Mouse (Mus musculus): ENCODE data around the gene Pigo. TPM values are rescaled to one million over a fixed set of nuclear protein-coding genes. Genes with fewer than 3 reads are reported as not detected.
A peak's percentile ranks its signal among the peaks of the same experiment; 100 is the strongest.
"Not testable (repeated sequence)": the region's sequence is repeated elsewhere in the genome, so short reads cannot be mapped to it uniquely, and the experiment has no call there.

Gene Pigo
- polyA plus RNA-seq, 1 experiment from 2014 or later, result 24.6 TPM

GRCm38 (mm10) chr4:43001272-43001671 lies 24.3 kb downstream of the Pigo start:
- Histone ChIP-seq H3K4me2 (ENCODE audit: low read depth, low read length) (no peak overlapping the region), H3K36me3 (ENCODE audit: control insufficient read depth, insufficient read depth, low read length) (0 out of 2 replicates have a peak, but pooled peaks cover 3% of the 10 kb centered on the region)
- no peak for ATAC-seq (ENCODE audit: low read depth)

GRCm38 (mm10) chr4:43000141-43000986 lies 25.3 kb downstream of the Pigo start, which contains the start of gene Vcp:
Vcp (minus strand) TSS chr4:43000507.
- under 1% methylated on average over 47 of the region's 56 CpGs for WGBS
- Histone ChIP-seq H3K4me1 (ENCODE audit: control insufficient read depth, insufficient read depth, low read length) (peaks cover 18% of the 10 kb centered on the region), H3K4me3 (ENCODE audit: low read depth, low read length) (peak within 1 kb of the TSS; percentile 88), H3K9ac (replicated peaks; ENCODE audit: low read depth, low read length) (peak within 1 kb of the TSS; percentile 90), H3K4me2 (ENCODE audit: low read depth, low read length) (peak within 1 kb of the TSS; percentile 91), H3K27ac (ENCODE audit: low read depth, low read length) (peak within 1 kb of the TSS; percentile 96)
- not testable (repeated sequence) for H3K36me3 ChIP-seq (ENCODE audit: control insufficient read depth, insufficient read depth, low read length); H3K9me3 ChIP-seq (ENCODE audit: control insufficient read depth, low read length); H3K27me3 ChIP-seq (ENCODE audit: control insufficient read depth, insufficient read depth, low read length)
- ATAC-seq (ENCODE audit: low read depth), result peak; percentile 98

More at GRCm38 (mm10) chr4:43001272-43001671, 24.3 kb downstream of the Pigo start:
- 85% methylated on average over 2 of the region's 2 CpGs for WGBS
- no peak overlapping the region for H3K9ac ChIP-seq (replicated peaks; ENCODE audit: low read depth, low read length)
- H3K9me3 ChIP-seq (ENCODE audit: control insufficient read depth, low read length), result no peaks in the 10 kb centered on the region
- H3K27me3 ChIP-seq (ENCODE audit: control insufficient read depth, insufficient read depth, low read length), result peaks cover 3% of the 10 kb centered on the region; the same call in 1 of the 2 replicates
- H3K4me1 ChIP-seq (ENCODE audit: control insufficient read depth, insufficient read depth, low read length), result peaks cover 18% of the 10 kb centered on the region
- H3K4me3 ChIP-seq (ENCODE audit: low read depth, low read length), result no peak overlapping the region
- H3K27ac ChIP-seq (ENCODE audit: low read depth, low read length), result peak overlapping the region; percentile 96

GRCm38 (mm10) chr4:42999451-43000140 lies 26.0 kb downstream of the Pigo start:
- Histone ChIP-seq H3K36me3 (ENCODE audit: control insufficient read depth, insufficient read depth, low read length) (peaks cover 15% of the 10 kb centered on the region), H3K9ac (replicated peaks; ENCODE audit: low read depth, low read length) (peak overlapping the region; percentile 90), H3K27ac (ENCODE audit: low read depth, low read length) (peak overlapping the region; percentile 96), H3K27me3 (ENCODE audit: control insufficient read depth, insufficient read depth, low read length) (peaks cover 3% of the 10 kb centered on the region; the same call in 1 of the 2 replicates), H3K4me1 (ENCODE audit: control insufficient read depth, insufficient read depth, low read length) (peaks cover 18% of the 10 kb centered on the region), H3K4me2 (ENCODE audit: low read depth, low read length) (peak overlapping the region; percentile 91), H3K9me3 (ENCODE audit: control insufficient read depth, low read length) (no peaks in the 10 kb centered on the region), H3K4me3 (ENCODE audit: low read depth, low read length) (peak overlapping the region; percentile 88)
- under 1% methylated on average over 51 of the region's 51 CpGs for WGBS
- peak; percentile 80 for ATAC-seq (ENCODE audit: low read depth)

GRCm38 (mm10) chr4:42998022-42998421 lies 27.6 kb downstream of the Pigo start:
- Histone ChIP-seq H3K27me3 (ENCODE audit: control insufficient read depth, insufficient read depth, low read length) (peaks cover 3% of the 10 kb centered on the region; the same call in 1 of the 2 replicates), H3K4me3 (ENCODE audit: low read depth, low read length) (peak overlapping the region; percentile 88), H3K36me3 (ENCODE audit: control insufficient read depth, insufficient read depth, low read length) (peaks cover 28% of the 10 kb centered on the region), H3K4me1 (ENCODE audit: control insufficient read depth, insufficient read depth, low read length) (peaks cover 18% of the 10 kb centered on the region), H3K9me3 (ENCODE audit: control insufficient read depth, low read length) (no peaks in the 10 kb centered on the region), H3K9ac (replicated peaks; ENCODE audit: low read depth, low read length) (peak overlapping the region; percentile 32), H3K4me2 (ENCODE audit: low read depth, low read length) (peak overlapping the region; percentile 91), H3K27ac (ENCODE audit: low read depth, low read length) (no peak overlapping the region)
- ATAC-seq (ENCODE audit: low read depth), result no peak
- 50% methylated on average over 2 of the region's 2 CpGs for WGBS

- no peaks in the 10 kb centered on the region for H3K4me1 ChIP-seq (ENCODE audit: control insufficient read depth, insufficient read depth, low read length)
- ATAC-seq (ENCODE audit: low read depth), result no peak
- 93% methylated on average over 1 of the region's 1 CpGs for WGBS
Measured at GRCm38 (mm10) chr4:42988296-42988695, 37.3 kb downstream of the Pigo start.

GRCm38 (mm10) chr4:42980467-42980866 lies 45.2 kb downstream of the Pigo start:
- H3K4me2 ChIP-seq (ENCODE audit: low read depth, low read length); H3K9ac ChIP-seq (replicated peaks; ENCODE audit: low read depth, low read length); H3K4me3 ChIP-seq (ENCODE audit: low read depth, low read length); ATAC-seq (ENCODE audit: low read depth); H3K27ac ChIP-seq (ENCODE audit: low read depth, low read length); H3K9me3 ChIP-seq (ENCODE audit: control insufficient read depth, low read length); H3K4me1 ChIP-seq (ENCODE audit: control insufficient read depth, insufficient read depth, low read length); H3K27me3 ChIP-seq (ENCODE audit: control insufficient read depth, insufficient read depth, low read length): not testable (repeated sequence)
- peaks cover 50% of the 10 kb centered on the region; the same call in 1 of the 2 replicates for H3K36me3 ChIP-seq (ENCODE audit: control insufficient read depth, insufficient read depth, low read length)
- WGBS, result 98% methylated on average over 8 of the region's 8 CpGs

More at GRCm38 (mm10) chr4:42988296-42988695, 37.3 kb downstream of the Pigo start:
- Histone ChIP-seq H3K36me3 (ENCODE audit: control insufficient read depth, insufficient read depth, low read length) (peaks cover 87% of the 10 kb centered on the region), H3K9ac (replicated peaks; ENCODE audit: low read depth, low read length) (no peak overlapping the region), H3K27me3 (ENCODE audit: control insufficient read depth, insufficient read depth, low read length) (no peaks in the 10 kb centered on the region), H3K27ac (ENCODE audit: low read depth, low read length) (no peak overlapping the region), H3K4me3 (ENCODE audit: low read depth, low read length) (no peak overlapping the region), H3K9me3 (ENCODE audit: control insufficient read depth, low read length) (no peaks in the 10 kb centered on the region), H3K4me2 (ENCODE audit: low read depth, low read length) (no peak overlapping the region)

GRCm38 (mm10) chr4:42978062-42978461 lies 47.6 kb downstream of the Pigo start:
- ATAC-seq (ENCODE audit: low read depth), result no peak
- peaks cover 30% of the 10 kb centered on the region; the same call in 1 of the 2 replicates for H3K36me3 ChIP-seq (ENCODE audit: control insufficient read depth, insufficient read depth, low read length)
- H3K27ac ChIP-seq (ENCODE audit: low read depth, low read length), result no peak overlapping the region
- no peaks in the 10 kb centered on the region for H3K9me3 ChIP-seq (ENCODE audit: control insufficient read depth, low read length)
- WGBS, result 93% methylated on average over 4 of the region's 4 CpGs
- no peak overlapping the region for H3K4me3 ChIP-seq (ENCODE audit: low read depth, low read length)
- no peak overlapping the region for H3K4me2 ChIP-seq (ENCODE audit: low read depth, low read length)
- no peak overlapping the region for H3K9ac ChIP-seq (replicated peaks; ENCODE audit: low read depth, low read length)
- H3K4me1 ChIP-seq (ENCODE audit: control insufficient read depth, insufficient read depth, low read length), result no peaks in the 10 kb centered on the region
- H3K27me3 ChIP-seq (ENCODE audit: control insufficient read depth, insufficient read depth, low read length), result no peaks in the 10 kb centered on the region

- Histone ChIP-seq H3K9ac (replicated peaks; ENCODE audit: low read depth, low read length) (no peak overlapping the region), H3K4me2 (ENCODE audit: low read depth, low read length) (no peak overlapping the region), H3K36me3 (ENCODE audit: control insufficient read depth, insufficient read depth, low read length) (0 out of 2 replicates have a peak, but pooled peaks cover 14% of the 10 kb centered on the region), H3K27me3 (ENCODE audit: control insufficient read depth, insufficient read depth, low read length) (no peaks in the 10 kb centered on the region), H3K9me3 (ENCODE audit: control insufficient read depth, low read length) (no peaks in the 10 kb centered on the region), H3K4me3 (ENCODE audit: low read depth, low read length) (no peak overlapping the region), H3K4me1 (ENCODE audit: control insufficient read depth, insufficient read depth, low read length) (no peaks in the 10 kb centered on the region), H3K27ac (ENCODE audit: low read depth, low read length) (no peak overlapping the region)
- ATAC-seq (ENCODE audit: low read depth), result no peak
- WGBS, result 84% methylated on average over 5 of the region's 5 CpGs
Measured at GRCm38 (mm10) chr4:42973868-42974267, 51.8 kb downstream of the Pigo start.

Data from neural tube, embryonic 14.5 days (tissue).